Mouse (Mus musculus) G1E (cell line): ENCODE measurements around the gene Pum2.
"Not testable (repeated sequence)": the region's sequence is repeated elsewhere in the genome, so short reads cannot be mapped to it uniquely, and the experiment has no call there.

Experiments used
- CTCF ChIP-seq: IDR thresholded peaks from 2 replicates; pipeline ENCODE4 v1.5.1; 2012; ENCODE audit warnings: low read depth, low read length, inconsistent platforms, mixed read lengths
- GATA1 ChIP-seq: IDR thresholded peaks from 2 replicates; pipeline ENCODE4 v1.6.1; 2012; ENCODE audit warnings: borderline replicate concordance, low read length, inconsistent platforms, mixed read lengths
- GATA2 ChIP-seq: IDR thresholded peaks from 2 replicates; pipeline ENCODE4 v1.6.1; 2012; ENCODE audit warnings: low read depth, low read length, inconsistent platforms, borderline replicate concordance
- POLR2AphosphoS5 ChIP-seq: IDR thresholded peaks from 2 replicates; pipeline ENCODE4 v1.6.1; 2012; ENCODE audit warnings: low read depth, low read length, inconsistent platforms; ENCODE audit not compliant: insufficient replicate concordance
- TAL1 ChIP-seq: conservative IDR thresholded peaks from 2 replicates; pipeline ENCODE4 v1.6.1; 2012; ENCODE audit warnings: low read depth, low read length, inconsistent platforms, mixed read lengths

DNA sequence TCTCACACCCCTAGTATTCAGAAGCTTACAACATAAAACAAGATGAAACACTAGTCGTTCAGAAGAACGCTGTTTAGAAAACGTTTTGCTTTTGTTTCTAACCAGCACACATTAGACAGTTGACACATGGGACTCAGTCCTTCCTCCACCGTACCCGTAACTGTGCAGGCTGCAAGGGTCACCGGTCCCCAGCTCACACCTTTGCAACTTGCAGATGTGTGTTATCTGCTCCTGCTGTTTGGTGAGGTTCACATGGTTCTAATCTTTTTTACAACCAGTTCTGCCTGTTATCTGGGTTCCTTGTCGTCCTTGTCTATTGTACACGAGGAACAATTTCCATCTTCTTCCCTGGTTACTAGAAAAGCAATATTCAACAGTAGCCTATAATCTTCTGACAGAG lies 25.7 kb upstream of the Pum2 start:
- TF ChIP-seq GATA2, CTCF, TAL1, POLR2AphosphoS5, GATA1: not testable (repeated sequence)
